Mouse (Mus musculus) liver, embryonic 14.5 days (tissue): Measurements from ENCODE around the gene Tnf. TPM values are rescaled to one million over a fixed set of nuclear protein-coding genes. Genes with fewer than 3 reads are reported as not detected.

ENCODE experiments used
- ATAC-seq: fragments of 200-750 bp; cut with Nextera tagmentation; 2 replicates; pipeline ENCODE4 v1.8.0; 2017; ENCODE audit warnings: moderate number of reproducible peaks, mild to moderate bottlenecking, moderate library complexity; ENCODE audit not compliant: insufficient read depth
- DNase-seq, 3 experiments: peaks; one replicate each; pipeline ENCODE4 v3.0.0-alpha.2; 2012 to 2013; ENCODE audit warnings: low read depth in 3 of 3, low spot score in 3 of 3
- H3K27ac ChIP-seq: fragments of 300-500 bp; sonication (generic); 2 replicates; pipeline ENCODE4 v1.5.1; 2014; ENCODE audit warnings: moderate library complexity, mild to moderate bottlenecking, control low read depth, inconsistent platforms
- H3K27me3 ChIP-seq: fragments of 300-500 bp; sonication (generic); 2 replicates; pipeline ENCODE4 v1.6.1; 2014; ENCODE audit warnings: mild to moderate bottlenecking, low read length, moderate library complexity; ENCODE audit not compliant: control insufficient read depth, insufficient read depth
- H3K36me3 ChIP-seq: fragments of 300-500 bp; sonication (generic); replicated peaks from 2 replicates; pipeline ENCODE4 v1.6.1; 2014; ENCODE audit warnings: low read depth; ENCODE audit not compliant: control insufficient read depth, insufficient read depth
- H3K4me1 ChIP-seq, 2 experiments: fragments of 200-500 bp in 1 of 2; fragments of 300-500 bp in 1 of 2; sonication (generic) in 1 of 2; replicated peaks; 2 replicates each; pipeline ENCODE4 v1.6.1; 2012 to 2014; ENCODE audit warnings: antibody characterized with exemption in 1 of 2, inconsistent platforms in 1 of 2, low read length in 1 of 2; ENCODE audit not compliant: control insufficient read depth in 2 of 2, insufficient read depth in 2 of 2
- H3K4me2 ChIP-seq: fragments of 300-500 bp; sonication (generic); 2 replicates; pipeline ENCODE4 v1.6.1; 2014; ENCODE audit warnings: low read depth, mild to moderate bottlenecking, control low read depth, moderate library complexity
- H3K4me3 ChIP-seq, 2 experiments: fragments of 200-500 bp in 1 of 2; fragments of 300-500 bp in 1 of 2; sonication (generic) in 1 of 2; 2 replicates each; pipeline ENCODE4 v1.5.1; 2012 to 2014; ENCODE audit warnings: low read depth in 2 of 2, low read length in 2 of 2, mild to moderate bottlenecking in 2 of 2, control low read depth in 1 of 2, inconsistent platforms in 1 of 2, moderate library complexity in 1 of 2; ENCODE audit not compliant: insufficient read depth in 1 of 2
- H3K9ac ChIP-seq: fragments of 300-500 bp; sonication (generic); replicated peaks from 2 replicates; pipeline ENCODE4 v1.6.1; 2014; ENCODE audit warnings: mild to moderate bottlenecking, control low read depth, moderate library complexity
- H3K9me3 ChIP-seq: fragments of 300-500 bp; sonication (generic); 2 replicates; pipeline ENCODE4 v1.6.1; 2016; ENCODE audit warnings: low read length, mixed read lengths; ENCODE audit not compliant: control insufficient read depth
- CTCF ChIP-seq: IDR thresholded peaks from 2 replicates; pipeline ENCODE4 v1.5.1; 2016; ENCODE audit warnings: antibody characterized with exemption, low read depth, control low read depth
- EP300 ChIP-seq: IDR thresholded peaks from 2 replicates; pipeline ENCODE4 v1.6.1; 2016; ENCODE audit warnings: antibody characterized with exemption, low read depth
- WGBS: fragments of 180-500 bp; shearing (Covaris S2); extraction: QIAGEN DNeasy Blood & Tissue Kit; methylation state at CpG from one replicate; pipeline ENCODE4 v1.1.7; 2014; ENCODE audit not compliant: insufficient replicate concordance; 5-methylcytosine and 5-hydroxymethylcytosine counted together
- polyA plus RNA-seq, 2 experiments: library from polyadenylated mRNA; depleted of rRNA in 1 of 2; stranded (reverse) in 1 of 2; unstranded in 1 of 2; fragments of >200 nt; fragmentation: Nextera tagmentation in 1 of 2; extraction: Ambion mirVana in 1 of 2; gene quantifications; 2 replicates each; pipeline versions ENCODE4 v1.2.1 to v1.2.3; 2012 to 2014

The Tnf gene
- polyA plus RNA-seq, 2 experiments = 0.43 to 0.73 TPM

GRCm38 (mm10) chr17:35157661-35158175 is 44.1 kb downstream of the Tnf start:
- Histone ChIP-seq H3K9me3 (no peaks in the 10 kb centered on the region), H3K36me3 (peaks cover 96% of the 10 kb centered on the region), H3K27me3 (no peaks in the 10 kb centered on the region), H3K4me3 (no peak overlapping the region), H3K27ac (no peak overlapping the region), H3K4me2 (no peak overlapping the region), H3K9ac (no peak overlapping the region), H3K4me1 (peaks cover 0 to 7% of the 10 kb centered on the region in 2 experiments; a peak in 3 of 4 replicates)
- WGBS = 91% methylated on average over 8 of the region's 8 CpGs
- ATAC-seq (no peak), DNase-seq (no peak)
- no peak for TF ChIP-seq EP300
- no peak for TF ChIP-seq CTCF

- no peak for DNase-seq
- Histone ChIP-seq H3K9ac (no peak overlapping the region), H3K27me3 (no peaks in the 10 kb centered on the region), H3K36me3 (peaks cover 99% of the 10 kb centered on the region), H3K4me2 (no peak overlapping the region), H3K4me1 (peaks cover 0 to 3% of the 10 kb centered on the region in 2 experiments; a peak in 1 of 4 replicates), H3K9me3 (no peaks in the 10 kb centered on the region), H3K4me3 (no peak overlapping the region), H3K27ac (no peak overlapping the region)
- ATAC-seq = no peak
- no peak for TF ChIP-seq EP300
- TF ChIP-seq CTCF = no peak
- WGBS = 87% methylated on average over 8 of the region's 8 CpGs
Observed at GRCm38 (mm10) chr17:35157254-35157653, 44.6 kb downstream of the Tnf start.

DNA sequence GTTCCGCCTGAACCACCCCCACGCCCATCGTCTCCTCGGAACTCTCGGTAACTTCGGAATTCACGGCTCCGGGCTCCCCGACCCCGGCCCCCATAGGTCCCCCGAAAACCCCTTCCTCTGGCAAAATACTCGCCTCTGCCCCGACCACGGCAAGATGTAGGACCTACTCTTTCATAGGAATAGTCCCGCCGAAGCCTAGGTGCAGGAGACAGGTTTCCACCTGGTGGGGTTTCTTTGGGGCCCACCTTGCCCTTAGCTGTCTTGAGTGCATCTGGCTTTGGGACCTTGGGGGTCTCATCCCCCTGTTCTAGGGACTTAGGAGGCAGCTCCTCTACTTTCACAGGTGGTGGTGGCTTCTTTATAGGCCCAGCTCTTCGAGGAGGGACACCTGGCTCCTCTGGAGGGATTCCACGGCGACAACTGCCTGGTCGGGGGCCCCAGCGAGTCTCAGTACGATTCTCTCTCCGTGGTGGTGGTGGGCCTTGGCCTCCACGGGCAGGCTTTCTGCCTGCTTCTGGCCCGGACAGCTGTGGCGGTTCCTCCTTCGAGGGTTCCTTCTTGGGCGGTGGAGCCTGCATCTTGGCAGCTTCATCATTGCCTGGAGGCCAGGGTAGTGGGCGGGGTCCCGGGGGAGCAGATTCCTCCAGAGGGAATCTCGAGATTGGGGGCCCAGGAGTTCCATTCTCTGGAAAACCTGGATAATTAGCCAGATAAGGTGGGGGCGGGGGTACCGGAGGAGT is 45.2 kb downstream of the Tnf start:
- Histone ChIP-seq H3K4me3 (no peak overlapping the region), H3K9ac (no peak overlapping the region), H3K36me3 (peaks cover 99% of the 10 kb centered on the region), H3K27me3 (no peaks in the 10 kb centered on the region), H3K27ac (no peak overlapping the region), H3K4me1 (no peaks in the 10 kb centered on the region), H3K4me2 (no peak overlapping the region), H3K9me3 (no peaks in the 10 kb centered on the region)
- no peak for ATAC-seq
- WGBS = 87% methylated on average over 33 of the region's 33 CpGs
- DNase-seq = no peak
- no peak for TF ChIP-seq CTCF
- no peak for TF ChIP-seq EP300

DNA sequence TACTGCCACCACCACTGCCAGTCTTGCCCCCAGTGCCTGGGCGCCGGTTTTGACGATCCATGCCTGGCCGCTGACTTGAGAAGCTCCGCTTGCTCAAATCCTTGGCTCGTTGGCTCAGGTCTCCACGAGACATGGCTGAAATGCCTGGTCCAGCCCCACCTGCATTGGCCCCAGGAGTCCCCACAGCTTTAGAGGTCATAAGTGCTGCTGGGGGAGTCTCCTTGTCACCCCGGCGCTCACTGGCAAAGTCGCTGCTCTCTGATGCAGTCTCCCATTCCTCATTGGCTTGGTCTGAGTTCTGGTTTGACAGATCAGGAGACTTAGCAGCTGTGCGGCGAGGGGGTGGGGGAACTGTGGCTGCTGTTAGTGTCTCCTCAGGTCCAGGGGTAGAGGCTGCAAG is 46.4 kb downstream of the Tnf start:
- DNase-seq = no peak
- Histone ChIP-seq H3K27ac (no peak overlapping the region), H3K4me1 (no peaks in the 10 kb centered on the region), H3K4me2 (no peak overlapping the region), H3K27me3 (no peaks in the 10 kb centered on the region), H3K9me3 (no peaks in the 10 kb centered on the region), H3K4me3 (no peak overlapping the region), H3K9ac (no peak overlapping the region), H3K36me3 (peaks cover 97% of the 10 kb centered on the region)
- WGBS = 89% methylated on average over 12 of the region's 12 CpGs
- TF ChIP-seq CTCF (no peak), EP300 (no peak)
- ATAC-seq = no peak

DNA sequence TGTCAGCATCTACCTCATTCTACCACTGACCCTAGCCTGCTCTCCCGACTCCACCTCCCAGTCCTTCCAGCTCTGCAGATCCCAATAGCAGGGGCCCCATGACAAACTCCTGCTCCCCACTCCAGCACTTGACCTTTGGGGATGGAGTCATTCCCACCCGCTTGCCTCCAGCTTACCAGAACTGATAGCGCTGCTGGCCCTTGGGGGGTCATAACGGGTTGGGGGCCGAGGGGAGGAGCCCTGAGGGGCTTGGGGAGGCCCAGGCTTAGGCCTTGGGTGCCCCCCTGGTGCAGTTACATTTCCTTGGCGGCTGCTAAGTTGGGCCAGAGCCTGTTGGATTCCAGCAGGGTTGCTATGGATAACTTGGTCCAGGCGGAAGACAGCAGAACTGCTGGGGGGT is 47.2 kb downstream of the Tnf start:
- ATAC-seq (no peak), DNase-seq (no peak)
- no peak overlapping the region for H3K4me3 ChIP-seq
- TF ChIP-seq CTCF = no peak
- TF ChIP-seq EP300 = no peak
- no peak overlapping the region for H3K27ac ChIP-seq
- H3K9me3 ChIP-seq = no peaks in the 10 kb centered on the region
- no peaks in the 10 kb centered on the region for H3K4me1 ChIP-seq
- H3K4me2 ChIP-seq = no peak overlapping the region
- H3K9ac ChIP-seq = no peak overlapping the region
- H3K27me3 ChIP-seq = no peaks in the 10 kb centered on the region
- WGBS = 86% methylated on average over 7 of the region's 7 CpGs
- H3K36me3 ChIP-seq = peaks cover 97% of the 10 kb centered on the region
